Mouse (Mus musculus): ENCODE results near the gene Kcnh2. TPM values are rescaled to one million over a fixed set of nuclear protein-coding genes. Genes with fewer than 3 reads are reported as not detected.

The Kcnh2 gene
- polyA plus RNA-seq, 1 experiment, result 65.8 TPM

Other genes with a start within 250 kb of the Kcnh2 start
- gene Nupl2, start 186.6 kb downstream of the Kcnh2 start, polyA plus RNA-seq (2012; rRNA removed), result 10.2 and 10.5 TPM in 2 replicates
- 10.1 and 10.7 TPM in 2 replicates for gene Nos3, start 13.2 kb upstream of the Kcnh2 start, polyA plus RNA-seq (2012; rRNA removed)
- 3.0 and 4.7 TPM in 2 replicates for gene Atg9b, start 40.5 kb upstream of the Kcnh2 start, polyA plus RNA-seq (2012; rRNA removed)
- gene Abcb8, start 42.1 kb upstream of the Kcnh2 start, polyA plus RNA-seq (2012; rRNA removed), result 49.5 and 53.9 TPM in 2 replicates
- 0.86 and 0.92 TPM in 2 replicates for gene Asic3, start 61.8 kb upstream of the Kcnh2 start, polyA plus RNA-seq (2012; rRNA removed)
- 214 and 226 TPM in 2 replicates for gene Cdk5, start 71.9 kb upstream of the Kcnh2 start, polyA plus RNA-seq (2012; rRNA removed)
- gene Slc4a2, start 72.2 kb upstream of the Kcnh2 start, polyA plus RNA-seq (2012; rRNA removed), result 32.2 and 32.3 TPM in 2 replicates
- gene Fastk, start 93.7 kb upstream of the Kcnh2 start, polyA plus RNA-seq (2012; rRNA removed), result 223 and 235 TPM in 2 replicates
- 42.7 and 43.7 TPM in 2 replicates for gene Tmub1, start 96.2 kb upstream of the Kcnh2 start, polyA plus RNA-seq (2012; rRNA removed)
- gene Agap3, start 100.6 kb upstream of the Kcnh2 start, polyA plus RNA-seq (2012; rRNA removed), result 390 and 432 TPM in 2 replicates
- 0.04 TPM in 2 replicates for gene Gbx1, start 175.6 kb upstream of the Kcnh2 start, polyA plus RNA-seq (2012; rRNA removed)
- 0.42 and 0.62 TPM in 2 replicates for gene Asb10, start 189.4 kb upstream of the Kcnh2 start, polyA plus RNA-seq (2012; rRNA removed)
- gene 4931409K22Rik, start 205.2 kb upstream of the Kcnh2 start, polyA plus RNA-seq (2012; rRNA removed), result 0.18 and 0.59 TPM in 2 replicates
- 78.1 and 86.2 TPM in 2 replicates for gene Abcf2, start 225.9 kb upstream of the Kcnh2 start, polyA plus RNA-seq (2012; rRNA removed)
- gene Chpf2, start 235.1 kb upstream of the Kcnh2 start, polyA plus RNA-seq (2012; rRNA removed), result 47.1 and 50.5 TPM in 2 replicates